Mouse (Mus musculus) ES-E14 (cell line): Measurements from ENCODE around the gene Lhx2. TPM values are rescaled to one million over a fixed set of nuclear protein-coding genes. Genes with fewer than 3 reads are reported as not detected.

Experiments used
- DNase-seq: peaks from one replicate; pipeline ENCODE4 v3.0.0-alpha.2; 2013; ENCODE audit warnings: low read depth, low spot score
- H3K27ac ChIP-seq: 2 replicates; pipeline ENCODE4 v1.5.1; 2012; ENCODE audit warnings: low read depth, mild to moderate bottlenecking, low read length, moderate library complexity, mixed read lengths; ENCODE audit not compliant: poor library complexity, insufficient read depth, severe bottlenecking
- H3K36me3 ChIP-seq: 2 replicates; pipeline ENCODE4 v1.6.1; 2012; ENCODE audit warnings: mild to moderate bottlenecking, low read length, moderate library complexity, mixed read lengths; ENCODE audit not compliant: control insufficient read depth, poor library complexity, insufficient read depth, severe bottlenecking
- H3K4me1 ChIP-seq, 2 experiments: fragments of 150-350 bp in 1 of 2; sonication (generic) in 1 of 2; 2 replicates each; pipeline ENCODE4 v1.6.1; 2012; ENCODE audit warnings: low read length in 2 of 2, mild to moderate bottlenecking in 1 of 2, mixed read lengths in 1 of 2; ENCODE audit not compliant: control insufficient read depth in 2 of 2, insufficient read depth in 2 of 2, poor library complexity in 1 of 2
- H3K4me3 ChIP-seq, 2 experiments: fragments of 150-350 bp in 1 of 2; sonication (generic) in 1 of 2; 2 replicates each; pipeline ENCODE4 v1.5.1; 2012; ENCODE audit warnings: low read length in 2 of 2, low read depth in 1 of 2, mild to moderate bottlenecking in 1 of 2, mixed read lengths in 1 of 2; ENCODE audit not compliant: insufficient read depth in 1 of 2, poor library complexity in 1 of 2, severe bottlenecking in 1 of 2
- H3K9ac ChIP-seq: 2 replicates; pipeline ENCODE4 v1.6.1; 2012; ENCODE audit warnings: low read depth, mild to moderate bottlenecking, low read length, mixed read lengths; ENCODE audit not compliant: poor library complexity, insufficient read depth, severe bottlenecking
- H3K9me3 ChIP-seq: fragments of 150-350 bp; sonication (generic); 2 replicates; pipeline ENCODE4 v1.6.1; 2012; ENCODE audit warnings: low read depth, mild to moderate bottlenecking, low read length; ENCODE audit not compliant: control insufficient read depth, insufficient read depth
- CHD2 ChIP-seq: IDR thresholded peaks from 2 replicates; pipeline ENCODE4 v1.6.1; 2014; ENCODE audit warnings: mild to moderate bottlenecking, low read depth, low read length, inconsistent platforms
- HCFC1 ChIP-seq: IDR thresholded peaks from 2 replicates; pipeline ENCODE4 v1.6.1; 2012; ENCODE audit warnings: low read length, inconsistent platforms, borderline replicate concordance; ENCODE audit not compliant: insufficient read depth
- MAFK ChIP-seq: IDR thresholded peaks from 2 replicates; pipeline ENCODE4 v1.6.1; 2014; ENCODE audit warnings: mild to moderate bottlenecking, low read depth, low read length, inconsistent platforms; ENCODE audit not compliant: insufficient read depth
- ZC3H11A ChIP-seq: IDR thresholded peaks from 2 replicates; pipeline ENCODE4 v1.6.1; 2012; ENCODE audit warnings: low read depth, mild to moderate bottlenecking, inconsistent platforms, low read length, borderline replicate concordance
- ZNF384 ChIP-seq: IDR thresholded peaks from 2 replicates; pipeline ENCODE4 v1.6.1; 2012; ENCODE audit warnings: low read depth, low read length, inconsistent platforms
- in situ Hi-C, 2 experiments: fragments of 600-800 bp; cut with MboI; formaldehyde crosslinking; loops; one replicate each; pipeline ENCODE4 v1.15.1; 2025; ENCODE audit warnings: low sequenced_read_pairs in 2 of 2, inconsistent platforms in 1 of 2; ENCODE audit not compliant: unreplicated experiment in 2 of 2
- total RNA-seq: library from RNA; depleted of rRNA; stranded (reverse); fragments of 300-350 nt; gene quantifications from 2 replicates; pipeline ENCODE4 v1.2.3, GENCODE M21; 2012

Lhx2 gene
- total RNA-seq, 1 experiment = 0.36 TPM

DNA sequence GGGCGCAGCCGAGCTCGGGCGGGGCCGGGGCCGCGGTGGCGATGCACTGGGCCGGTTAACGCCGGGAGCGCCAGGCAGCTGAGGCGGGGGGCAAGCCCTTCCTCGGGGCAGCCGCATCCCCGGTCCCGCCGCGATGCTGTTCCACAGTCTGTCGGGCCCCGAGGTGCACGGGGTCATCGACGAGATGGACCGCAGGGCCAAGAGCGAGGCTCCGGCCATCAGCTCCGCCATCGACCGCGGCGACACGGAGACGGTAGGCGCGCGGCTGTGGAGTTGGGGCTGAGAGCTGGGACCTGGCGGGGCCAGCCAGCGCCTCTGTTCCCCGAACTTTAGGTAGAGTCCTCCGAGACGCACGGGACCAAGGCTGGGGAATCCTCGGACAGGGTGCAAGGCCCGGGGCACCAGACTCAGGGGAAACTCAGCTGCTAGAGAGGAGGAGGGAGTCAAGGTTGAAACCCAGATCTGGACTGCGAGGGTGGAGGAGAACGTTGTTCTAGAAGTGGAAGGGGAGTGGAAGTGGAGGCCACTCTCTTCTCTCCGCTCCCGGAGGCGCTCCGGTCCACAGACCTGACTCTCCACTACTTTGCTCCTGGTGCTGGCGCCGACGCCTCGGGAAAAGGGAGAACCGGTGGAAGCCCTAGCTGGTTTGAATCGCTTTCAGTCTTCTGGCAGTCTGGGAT is 12.7 kb downstream of the Lhx2 start:
- H3K36me3 ChIP-seq = no peaks in the 10 kb centered on the region
- no peak for DNase-seq
- peak overlapping the region; percentile 33; the same call in 1 of the 2 replicates for H3K9ac ChIP-seq
- in situ Hi-C loops = no loop called here
- no peaks in the 10 kb centered on the region for H3K4me1 ChIP-seq
- no peaks in the 10 kb centered on the region for H3K9me3 ChIP-seq
- no peak overlapping the region for H3K27ac ChIP-seq
- peak overlapping the region; percentile 10 to 46; a peak in 2 of 4 replicates for H3K4me3 ChIP-seq
- TF ChIP-seq CHD2 (no peak), ZC3H11A (no peak), MAFK (no peak), HCFC1 (no peak), ZNF384 (no peak)

- Histone ChIP-seq H3K36me3 (no peaks in the 10 kb centered on the region), H3K4me3 (no peak overlapping the region), H3K27ac (no peak overlapping the region), H3K9me3 (no peaks in the 10 kb centered on the region), H3K9ac (no peak overlapping the region), H3K4me1 (0 out of 4 replicates have a peak, but pooled peaks cover 0 to 2% of the 10 kb centered on the region in 2 experiments)
- in situ Hi-C loops = no loop called here
- TF ChIP-seq ZNF384 (no peak), MAFK (no peak), ZC3H11A (no peak), CHD2 (no peak), HCFC1 (no peak)
- no peak for DNase-seq
Measured at GRCm38 (mm10) chr2:38352321-38353007, 13.4 kb downstream of the Lhx2 start.

DNA sequence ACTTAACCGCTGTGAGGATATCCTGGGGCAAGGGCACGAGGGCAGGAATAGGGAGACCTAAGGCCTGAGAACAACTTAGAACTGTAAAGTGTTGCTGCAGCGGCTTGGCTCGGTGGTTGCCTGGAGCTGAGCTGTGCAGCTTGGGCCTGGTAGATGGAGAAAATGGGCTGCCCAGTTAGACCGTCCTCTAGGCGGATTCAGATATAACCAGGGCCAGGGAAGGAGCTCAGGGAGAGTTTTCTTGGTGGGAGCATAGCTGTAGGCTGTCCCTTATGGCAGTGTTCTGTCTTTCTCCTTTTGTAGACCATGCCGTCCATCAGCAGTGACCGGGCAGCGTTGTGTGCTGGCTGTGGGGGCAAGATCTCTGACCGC is 13.9 kb downstream of the Lhx2 start:
- H3K4me1 ChIP-seq = 0 out of 4 replicates have a peak, but pooled peaks cover 0 to 3% of the 10 kb centered on the region in 2 experiments
- no peak overlapping the region for H3K27ac ChIP-seq
- no peak overlapping the region for H3K9ac ChIP-seq

GRCm38 (mm10) chr2:38353664-38354063 is 14.6 kb downstream of the Lhx2 start:
- in situ Hi-C loops = no loop called here
- Histone ChIP-seq H3K36me3 (no peaks in the 10 kb centered on the region), H3K4me3 (no peak overlapping the region), H3K4me1 (0 out of 4 replicates have a peak, but pooled peaks cover 0 to 3% of the 10 kb centered on the region in 2 experiments), H3K27ac (no peak overlapping the region), H3K9ac (no peak overlapping the region), H3K9me3 (no peaks in the 10 kb centered on the region)
- no peak for DNase-seq
- TF ChIP-seq CHD2 (no peak), HCFC1 (no peak), ZC3H11A (no peak), ZNF384 (no peak), MAFK (no peak)

More for the DNA sequence above, 13.9 kb downstream of the Lhx2 start:
- H3K4me3 ChIP-seq = no peak overlapping the region
- no peaks in the 10 kb centered on the region for H3K9me3 ChIP-seq
- TF ChIP-seq MAFK = no peak
- TF ChIP-seq CHD2 = no peak
- TF ChIP-seq ZNF384 = no peak
- no peak for TF ChIP-seq HCFC1
- TF ChIP-seq ZC3H11A = no peak
- H3K36me3 ChIP-seq = no peaks in the 10 kb centered on the region
- in situ Hi-C loops = no loop called here
- DNase-seq = no peak
